In the genomic region with DNA sequence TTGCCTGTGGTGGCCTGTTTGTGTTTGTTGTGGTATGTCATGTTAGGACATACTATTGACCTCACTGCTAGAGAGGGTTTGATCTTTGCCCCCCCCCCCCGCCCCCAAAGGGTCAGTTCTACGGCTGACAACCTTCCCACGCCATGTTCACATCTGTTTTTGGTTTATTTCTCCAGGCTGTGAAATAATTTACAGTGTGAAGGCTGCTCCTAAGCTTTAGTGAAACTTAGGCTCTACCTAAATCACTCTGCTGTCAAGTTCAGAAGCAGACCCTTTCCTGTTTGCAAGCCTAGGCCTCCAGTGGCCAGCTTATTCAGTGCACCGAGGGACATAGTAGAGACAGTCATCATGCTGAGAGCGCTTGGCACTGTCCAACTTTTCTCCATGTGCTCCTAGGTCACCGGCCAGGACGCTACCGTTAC, we compare ENCODE assay signal across 32 mouse cellular contexts. TPM values are rescaled to one million over a fixed set of nuclear protein-coding genes. Genes with fewer than 3 reads are reported as not detected.
DNase-seq lines count a peak whose midpoint lies in the region; ATAC-seq and TF ChIP-seq lines count a peak whose summit lies in the region.
"Had no signal": no experiment of that assay in that cellular context is flagged by ENCODE, and none has a peak within 500 bp of the region (broad histone marks: within the 10 kb centered on the region; RNA-seq: fewer than 3 reads in every experiment).

No protein-coding gene starts in this region.

- 0 out of 2 replicates have a peak, but pooled peaks have one; percentile 2 for TF ChIP-seq CTCF in lung, embryonic 14.5 days (IDR thresholded peaks at IDR 0.05; ENCODE audit: low read depth)
- TF ChIP-seq CTCF in lung, postnatal 0 days (IDR thresholded peaks at IDR 0.05), result no peak

- H3K9me3 ChIP-seq in kidney, embryonic 14.5 days (ENCODE audit: control insufficient read depth, low read length), result no peaks in the 10 kb centered on the region
- H3K9me3 ChIP-seq in lung, embryonic 14.5 days (ENCODE audit: low read depth, low read length), result no peaks in the 10 kb centered on the region
- no peaks in the 10 kb centered on the region for H3K9me3 ChIP-seq in lung, postnatal 0 days (ENCODE audit: low read length)
- H3K9me3 ChIP-seq: forebrain, embryonic 13.5 days; limb, embryonic 13.5 days; liver, embryonic 15.5 days; midbrain, embryonic 15.5 days had no signal

- H3K27ac ChIP-seq in kidney, embryonic 14.5 days (ENCODE audit: low read depth, low read length), result no peak overlapping the region
- H3K27ac ChIP-seq in lung, embryonic 14.5 days (ENCODE audit: low read depth), result no peak overlapping the region
- H3K27ac ChIP-seq in lung, postnatal 0 days (ENCODE audit: low read length), result no peak overlapping the region
- H3K27ac ChIP-seq: forebrain, embryonic 13.5 days; heart, adult 2 months; hindbrain, embryonic 14.5 days; limb, embryonic 13.5 days; liver, embryonic 15.5 days; macrophage; midbrain, embryonic 15.5 days; stomach, postnatal 0 days had no signal

- no peak overlapping the region for H3K4me3 ChIP-seq in kidney, embryonic 14.5 days (ENCODE audit: low read length)
- no peak overlapping the region for H3K4me3 ChIP-seq in lung, embryonic 14.5 days (ENCODE audit: low read depth, low read length)
- no peak overlapping the region for H3K4me3 ChIP-seq in lung, postnatal 0 days (ENCODE audit: low read depth, low read length)
- H3K4me3 ChIP-seq: forebrain, embryonic 13.5 days; heart, adult 2 months; heart, embryonic 12.5 days; limb, embryonic 13.5 days; liver, embryonic 15.5 days; midbrain, embryonic 15.5 days had no signal

- no peaks in the 10 kb centered on the region for H3K4me1 ChIP-seq in kidney, embryonic 14.5 days (ENCODE audit: control insufficient read depth, insufficient read depth, low read length)
- H3K4me1 ChIP-seq in lung, embryonic 14.5 days (ENCODE audit: insufficient read depth), result no peaks in the 10 kb centered on the region
- H3K4me1 ChIP-seq in lung, postnatal 0 days (ENCODE audit: insufficient read depth, low read depth, low read length), result no peaks in the 10 kb centered on the region
- H3K4me1 ChIP-seq: forebrain, embryonic 13.5 days; heart, embryonic 12.5 days; midbrain, embryonic 15.5 days had no signal

- no peak overlapping the region for H3K4me2 ChIP-seq in kidney, embryonic 14.5 days (replicated peaks; ENCODE audit: low read depth, low read length)
- H3K4me2 ChIP-seq in lung, embryonic 14.5 days, result no peak overlapping the region
- H3K4me2 ChIP-seq in lung, postnatal 0 days (replicated peaks; ENCODE audit: low read depth, low read length), result no peak overlapping the region
- H3K4me2 ChIP-seq: forebrain, embryonic 13.5 days; heart, embryonic 12.5 days; hindbrain, embryonic 14.5 days; limb, embryonic 13.5 days; liver, embryonic 15.5 days; midbrain, embryonic 15.5 days had no signal

- ATAC-seq in kidney, embryonic 14.5 days (ENCODE audit: low FRiP score, low TSS enrichment), result peak; percentile 79
- ATAC-seq in lung, embryonic 14.5 days (ENCODE audit: insufficient read depth), result no peak
- ATAC-seq in lung, postnatal 0 days, result no peak
- ATAC-seq: forebrain, embryonic 13.5 days; midbrain, embryonic 15.5 days had no signal

- TF ChIP-seq EP300 in lung, postnatal 0 days (IDR thresholded peaks at IDR 0.05), result no peak

- no peaks in the 10 kb centered on the region for H3K27me3 ChIP-seq in kidney, embryonic 14.5 days (ENCODE audit: control insufficient read depth, insufficient read depth, low read length)
- no peaks in the 10 kb centered on the region for H3K27me3 ChIP-seq in lung, embryonic 14.5 days (ENCODE audit: insufficient read depth, low read length)
- H3K27me3 ChIP-seq in lung, postnatal 0 days (replicated peaks; ENCODE audit: insufficient read depth, low read length), result no peaks in the 10 kb centered on the region
- H3K27me3 ChIP-seq: forebrain, embryonic 13.5 days; heart, embryonic 12.5 days; limb, embryonic 13.5 days; liver, embryonic 15.5 days; midbrain, embryonic 15.5 days had no signal

- no peak overlapping the region for H3K9ac ChIP-seq in kidney, embryonic 14.5 days (ENCODE audit: low read depth, low read length)
- H3K9ac ChIP-seq in lung, embryonic 14.5 days, result no peak overlapping the region
- H3K9ac ChIP-seq in lung, postnatal 0 days (replicated peaks; ENCODE audit: low read depth), result no peak overlapping the region
- H3K9ac ChIP-seq: forebrain, embryonic 13.5 days; heart, embryonic 12.5 days; hindbrain, embryonic 14.5 days; limb, embryonic 13.5 days; liver, embryonic 15.5 days; midbrain, embryonic 15.5 days had no signal

- 31% methylated on average over 8 of the region's 8 CpGs for WGBS in kidney, embryonic 14.5 days
- 46% methylated on average over 8 of the region's 8 CpGs for WGBS in lung, embryonic 14.5 days
- 50% methylated on average over 8 of the region's 8 CpGs for WGBS in lung, postnatal 0 days

- no peaks in the 10 kb centered on the region for H3K36me3 ChIP-seq in kidney, embryonic 14.5 days (ENCODE audit: control insufficient read depth, insufficient read depth, low read length)
- no peaks in the 10 kb centered on the region for H3K36me3 ChIP-seq in lung, embryonic 14.5 days (ENCODE audit: insufficient read depth)
- no peaks in the 10 kb centered on the region for H3K36me3 ChIP-seq in lung, postnatal 0 days (ENCODE audit: insufficient read depth, low read length)
- H3K36me3 ChIP-seq: heart, embryonic 12.5 days; limb, embryonic 13.5 days; liver, embryonic 15.5 days; midbrain, embryonic 15.5 days had no signal

- no peak for DNase-seq in kidney, adult 18-20 months
- no peak for DNase-seq in lung, embryonic 14.5 days
- no peak for DNase-seq in lung, postnatal 0 days (ENCODE audit: low spot score)
- peak; percentile 36 for DNase-seq in embryo, embryonic 9.5 days (ENCODE audit: extremely low spot score)
- DNase-seq in mesoderm, embryonic 11.5 days (ENCODE audit: low read depth, low spot score), result peak; percentile 74
- no peak for DNase-seq in urinary bladder, postnatal 14 days (ENCODE audit: low spot score)
- DNase-seq in thymus, adult 18-20 months, result no peak
- DNase-seq: adrenal gland, postnatal 14 days; cerebellum, adult 11-12 months; cerebellum, adult 9-11 months; gastrocnemius, postnatal 25 days; heart, adult 2 months; heart, postnatal 4 days; kidney, adult 11 months; lung, postnatal 10 days; right cerebral cortex, postnatal 4 days had no signal

RNA-seq across cellular contexts. Expression of a gene that starts 8.6 kb away (rescaled TPM):
- 26.4 and 28.2 TPM in 2 replicates for polyA plus RNA-seq in kidney, embryonic 14.5 days (2014; fragmentation: Nextera tagmentation; extraction: Ambion mirVana)
- 22.6 and 22.8 TPM in 2 replicates for polyA plus RNA-seq in lung, embryonic 14.5 days (2014; fragmentation: Nextera tagmentation; extraction: Ambion mirVana)
- polyA plus RNA-seq in lung, postnatal 0 days (2015; fragmentation: Nextera tagmentation; extraction: Ambion mirVana), result 58.6 and 63.6 TPM in 2 replicates

RNA-seq across cellular contexts. Expression of a gene that starts 26.1 kb away (rescaled TPM):
- polyA plus RNA-seq in kidney, embryonic 14.5 days (2014; fragmentation: Nextera tagmentation; extraction: Ambion mirVana), result not detected in 2 replicates
- not detected in 2 replicates for polyA plus RNA-seq in lung, embryonic 14.5 days (2014; fragmentation: Nextera tagmentation; extraction: Ambion mirVana)
- polyA plus RNA-seq in lung, postnatal 0 days (2015; fragmentation: Nextera tagmentation; extraction: Ambion mirVana), result not detected in 2 replicates
- polyA plus RNA-seq: embryonic facial prominence, embryonic 11.5 days; forebrain, embryonic 13.5 days; heart, adult 2 months; heart, embryonic 12.5 days; heart, postnatal 0 days; hindbrain, embryonic 14.5 days; kidney, embryonic 16.5 days; large intestine, adult 2 months; limb, embryonic 13.5 days; liver, embryonic 15.5 days; macrophage; midbrain, embryonic 15.5 days; neural tube, embryonic 11.5 days; spleen, adult 2 months; stomach, postnatal 0 days; urinary bladder, adult 2 months had no signal

RNA-seq across cellular contexts. Expression of a gene that starts 26.2 kb away (rescaled TPM):
- polyA plus RNA-seq in kidney, embryonic 14.5 days (2014; fragmentation: Nextera tagmentation; extraction: Ambion mirVana), result 5.7 and 5.9 TPM in 2 replicates
- polyA plus RNA-seq in lung, embryonic 14.5 days (2014; fragmentation: Nextera tagmentation; extraction: Ambion mirVana), result 4.4 and 5.0 TPM in 2 replicates
- polyA plus RNA-seq in lung, postnatal 0 days (2015; fragmentation: Nextera tagmentation; extraction: Ambion mirVana), result 7.6 and 8.0 TPM in 2 replicates

RNA-seq across cellular contexts. Expression of a gene that starts 28.7 kb away (rescaled TPM):
- 10.7 and 13.0 TPM in 2 replicates for polyA plus RNA-seq in kidney, embryonic 14.5 days (2014; fragmentation: Nextera tagmentation; extraction: Ambion mirVana)
- polyA plus RNA-seq in lung, embryonic 14.5 days (2014; fragmentation: Nextera tagmentation; extraction: Ambion mirVana), result 10.6 and 11.1 TPM in 2 replicates
- polyA plus RNA-seq in lung, postnatal 0 days (2015; fragmentation: Nextera tagmentation; extraction: Ambion mirVana), result 22.7 and 24.4 TPM in 2 replicates

RNA-seq across cellular contexts. Expression of a gene that starts 38.8 kb away (rescaled TPM):
- 34.7 and 39.5 TPM in 2 replicates for polyA plus RNA-seq in kidney, embryonic 14.5 days (2014; fragmentation: Nextera tagmentation; extraction: Ambion mirVana)
- 42.1 and 47.4 TPM in 2 replicates for polyA plus RNA-seq in lung, embryonic 14.5 days (2014; fragmentation: Nextera tagmentation; extraction: Ambion mirVana)
- 14.1 and 14.3 TPM in 2 replicates for polyA plus RNA-seq in lung, postnatal 0 days (2015; fragmentation: Nextera tagmentation; extraction: Ambion mirVana)

Comparison
In these comparisons a context has a peak if more than half of its experiments do, and no peak if none do; other contexts are left out.
1. DNase-seq: peak in embryo, embryonic 9.5 days (single experiment) and mesoderm, embryonic 11.5 days (single experiment); none in kidney, adult 18-20 months (single experiment), lung, embryonic 14.5 days (single experiment), lung, postnatal 0 days (single experiment), urinary bladder, postnatal 14 days (single experiment) and thymus, adult 18-20 months (0 of 2).